Mouse (Mus musculus): ENCODE measurements around the gene Klrb1b. TPM values are rescaled to one million over a fixed set of nuclear protein-coding genes. Genes with fewer than 3 reads are reported as not detected.

Gene Klrb1b
- total RNA-seq, 2 experiments from 2014 or later = 5.5 TPM; not detected in 1

- ATAC-seq (replicated peaks; ENCODE audit: low FRiP score, low TSS enrichment, poor library complexity, severe bottlenecking) = no peak
These were observed 60.9 kb downstream of the Klrb1b start for GRCm38 (mm10) chr6:128765211-128765610.

- no peak for ATAC-seq (replicated peaks; ENCODE audit: low FRiP score, low TSS enrichment, poor library complexity, severe bottlenecking)
These were observed 61.5 kb downstream of the Klrb1b start for GRCm38 (mm10) chr6:128764598-128764997.

GRCm38 (mm10) chr6:128763736-128764523 is 62.2 kb downstream of the Klrb1b start:
- ATAC-seq (replicated peaks; ENCODE audit: low FRiP score, low TSS enrichment, poor library complexity, severe bottlenecking) = peak; percentile 82

Other genes starting within 250 kb of the Klrb1b start
- not detected in 2 replicates for gene A2ml1, start 244.7 kb downstream of the Klrb1b start, total RNA-seq (2014; fragmentation: Nextera tagmentation)
- gene A2ml1, start 244.7 kb downstream of the Klrb1b start, total RNA-seq (2017) = not detected in 2 replicates
- gene Klrb1a, start 202.8 kb downstream of the Klrb1b start, total RNA-seq (2014; fragmentation: Nextera tagmentation) = 7.4 TPM in 1 of 2 replicates, not detected in the other
- gene Klrb1a, start 202.8 kb downstream of the Klrb1b start, total RNA-seq (2017) = 2.0 TPM in 1 of 2 replicates, not detected in the other
- gene Clec2h, start 163.9 kb downstream of the Klrb1b start, total RNA-seq (2014; fragmentation: Nextera tagmentation) = not detected in 2 replicates
- not detected in 2 replicates for gene Clec2h, start 163.9 kb downstream of the Klrb1b start, total RNA-seq (2017)
- 2.4 TPM in 1 of 2 replicates, not detected in the other for gene Klrb1, start 103.3 kb downstream of the Klrb1b start, total RNA-seq (2014; fragmentation: Nextera tagmentation)
- not detected in 2 replicates for gene Klrb1, start 103.3 kb downstream of the Klrb1b start, total RNA-seq (2017)
- gene Klrb1c, start 37.1 kb downstream of the Klrb1b start, total RNA-seq (2014; fragmentation: Nextera tagmentation) = 0.39 and 1.2 TPM in 2 replicates
- gene Klrb1c, start 37.1 kb downstream of the Klrb1b start, total RNA-seq (2017) = 1.3 and 14.3 TPM in 2 replicates
- not detected in 2 replicates for gene Gm44511, start within 50 bp of the Klrb1b start, total RNA-seq (2014; fragmentation: Nextera tagmentation)
- gene Gm44511, start within 50 bp of the Klrb1b start, total RNA-seq (2017) = not detected in 2 replicates
- gene Clec2i, start 61.3 kb upstream of the Klrb1b start, total RNA-seq (2014; fragmentation: Nextera tagmentation) = 0.90 and 1.5 TPM in 2 replicates
- gene Clec2i, start 61.3 kb upstream of the Klrb1b start, total RNA-seq (2017) = 3.4 and 4.3 TPM in 2 replicates
- 3.0 and 8.4 TPM in 2 replicates for gene BC035044, start 64.8 kb upstream of the Klrb1b start, total RNA-seq (2014; fragmentation: Nextera tagmentation)
- 0.85 and 13.2 TPM in 2 replicates for gene BC035044, start 64.8 kb upstream of the Klrb1b start, total RNA-seq (2017)
- not detected in 2 replicates for gene Clec2g, start 108.0 kb upstream of the Klrb1b start, total RNA-seq (2014; fragmentation: Nextera tagmentation)
- gene Clec2g, start 108.0 kb upstream of the Klrb1b start, total RNA-seq (2017) = not detected in 2 replicates
- 0.96 TPM in 1 of 2 replicates, not detected in the other for gene Klrb1f, start 219.6 kb upstream of the Klrb1b start, total RNA-seq (2014; fragmentation: Nextera tagmentation)
- 1.6 and 3.3 TPM in 2 replicates for gene Klrb1f, start 219.6 kb upstream of the Klrb1b start, total RNA-seq (2017)